Mouse (Mus musculus) retina, embryonic 14.5 days (tissue): ENCODE measurements at regions not wholly inside any gene's neighbourhood (a gene's known extent, or its start where the extent isn't known, plus 50 kb on each side); places are given as distances from the start of the nearest gene placed in this dataset.
A peak's percentile ranks its signal among the peaks of the same experiment; 100 is the strongest.

ENCODE experiments used
- DNase-seq: peaks from one replicate; pipeline ENCODE4 v3.0.0-alpha.2; 2015; ENCODE audit warnings: low spot score

DNA sequence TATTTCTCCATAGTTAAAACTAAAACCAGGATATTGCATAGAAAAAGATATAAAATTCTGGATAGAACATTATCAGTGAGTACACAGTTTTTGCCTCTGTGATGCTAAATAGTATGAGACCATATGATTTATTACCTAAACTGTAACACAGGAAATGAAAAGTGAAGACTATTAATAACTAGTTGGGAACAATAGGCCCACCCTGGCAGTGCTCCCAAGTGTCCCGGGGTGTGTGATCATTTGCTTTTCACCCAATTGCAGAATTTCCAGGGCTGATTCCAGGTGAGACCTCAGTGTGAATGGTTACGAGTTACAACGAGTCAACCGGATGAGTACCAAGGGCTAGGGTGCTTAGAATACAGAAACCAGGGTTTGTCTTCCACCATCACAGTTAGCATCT, 172.6 kb upstream of the Tars start:
- no peak for DNase-seq

DNA sequence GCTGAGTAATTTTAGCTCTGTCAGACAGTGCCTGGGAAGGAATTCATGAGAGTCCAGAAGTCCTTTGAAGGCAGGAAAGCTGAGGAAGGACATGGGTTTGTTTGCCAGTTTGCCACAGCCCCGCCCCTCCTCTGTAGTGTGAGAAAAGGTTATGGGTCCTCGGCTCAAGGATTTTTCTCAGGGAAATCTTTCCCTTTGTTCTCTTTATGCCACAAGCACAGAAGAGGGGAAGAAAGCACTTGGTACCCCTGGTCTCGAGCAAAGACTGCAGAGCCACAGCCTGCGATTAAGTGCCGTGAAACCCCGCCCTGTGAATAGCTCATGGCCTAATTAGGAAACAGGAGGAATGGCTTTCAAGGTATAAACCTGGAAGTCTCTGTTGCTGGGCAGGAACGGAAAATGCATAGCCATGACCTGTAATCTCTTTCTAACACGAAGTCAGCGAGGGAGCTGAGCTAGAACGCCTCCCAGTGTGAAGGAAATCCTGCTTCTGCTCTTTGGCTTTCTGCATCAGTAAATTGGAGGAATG, 166.1 kb upstream of the Tars start:
- peak; percentile 20 for DNase-seq

- no peak for DNase-seq
Observed at GRCm38 (mm10) chr15:11552568-11552967, 153.1 kb upstream of the Tars start.

GRCm38 (mm10) chr15:11552110-11552509, 152.6 kb upstream of the Tars start:
- no peak for DNase-seq

GRCm38 (mm10) chr15:11539485-11539884, 140.0 kb upstream of the Tars start:
- no peak for DNase-seq

DNA sequence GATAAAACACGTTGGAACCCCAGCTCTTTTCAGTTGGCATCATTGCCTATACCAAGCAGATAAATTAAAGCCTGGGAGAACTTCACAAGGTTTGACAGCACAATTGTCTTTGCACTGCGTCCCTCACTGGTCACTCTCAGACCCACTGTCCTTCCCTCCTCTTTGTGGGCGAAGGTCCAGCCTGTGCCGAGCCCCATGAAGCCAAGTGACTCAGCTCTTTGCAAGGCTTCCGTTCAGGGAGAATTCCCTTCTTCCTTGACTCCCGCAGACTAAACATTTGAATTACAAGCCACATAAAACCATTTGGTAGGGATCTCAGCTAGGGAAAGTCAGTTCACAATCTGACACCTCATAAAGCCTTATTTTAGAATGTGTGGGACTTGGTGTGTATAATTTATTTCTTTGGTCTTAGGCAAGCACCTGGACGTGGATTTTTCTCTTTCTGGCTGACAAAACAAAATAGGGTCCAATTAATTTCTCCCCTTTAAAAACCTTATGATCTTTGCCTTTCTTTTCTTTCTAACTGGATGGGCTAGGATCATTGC, 136.7 kb upstream of the Tars start:
- DNase-seq, result no peak

DNA sequence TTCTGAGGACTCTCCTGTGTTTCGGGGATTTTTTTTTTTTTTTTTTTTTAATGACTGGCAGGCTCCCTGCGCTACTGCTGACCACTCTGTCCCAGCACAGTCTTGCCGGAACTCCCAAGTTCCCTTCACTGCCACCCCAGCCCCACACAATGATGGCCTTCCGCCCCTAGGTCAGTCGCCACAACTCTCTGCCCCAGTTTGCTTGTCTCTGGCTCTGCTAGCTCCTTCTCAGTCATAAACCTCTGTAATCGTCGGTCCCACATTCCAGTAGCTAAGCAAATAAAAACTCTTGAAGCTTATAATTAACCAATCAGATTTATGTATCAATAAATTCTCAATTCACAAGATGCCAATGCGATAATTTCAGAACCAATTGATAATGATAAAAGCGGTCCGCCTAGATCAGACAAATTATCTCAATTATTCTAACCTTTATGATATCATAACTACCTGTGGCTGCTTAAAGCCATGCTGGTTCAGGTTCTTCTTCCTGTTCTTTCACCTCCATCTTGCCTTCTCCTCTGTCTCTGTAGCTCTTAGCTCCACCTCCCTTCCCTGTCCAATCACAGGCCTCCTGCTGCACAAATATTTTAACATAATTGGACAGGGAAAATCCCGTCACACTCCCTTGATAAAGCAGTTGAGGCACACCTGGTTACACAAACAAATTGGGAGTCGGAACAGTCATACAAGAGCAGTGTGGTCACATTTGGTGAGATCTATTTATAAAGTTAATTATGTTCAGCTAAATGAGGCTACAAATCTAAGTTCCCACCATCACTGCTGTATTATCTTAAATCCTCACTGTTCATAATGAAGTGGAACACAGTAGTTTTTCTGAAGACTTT, 135.2 kb upstream of the Tars start:
- no peak for DNase-seq

DNA sequence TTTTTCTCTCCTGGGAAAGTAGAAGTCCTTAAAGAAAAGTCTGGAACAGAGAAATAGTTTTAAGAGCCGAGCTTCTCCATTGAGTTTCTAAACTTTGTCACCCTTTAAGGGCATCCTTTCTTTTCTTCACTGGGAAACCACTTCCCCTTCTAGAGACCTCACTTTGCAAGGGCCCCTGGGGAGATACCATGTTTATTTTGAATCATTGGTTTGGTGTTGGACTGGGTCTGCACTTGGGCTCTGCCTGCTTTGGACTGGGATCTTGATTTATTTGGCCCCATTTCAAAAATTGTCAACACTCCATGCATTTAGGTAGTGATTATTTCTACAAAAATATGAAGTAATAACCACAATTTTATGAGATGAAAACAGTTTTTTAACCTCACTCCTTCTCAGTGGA, 134.2 kb upstream of the Tars start:
- DNase-seq, result no peak

- DNase-seq, result no peak
Observed at GRCm38 (mm10) chr15:11533002-11533610, 133.6 kb upstream of the Tars start.

- DNase-seq, result no peak
Observed at GRCm38 (mm10) chr15:11532536-11532935, 133.1 kb upstream of the Tars start.

DNA sequence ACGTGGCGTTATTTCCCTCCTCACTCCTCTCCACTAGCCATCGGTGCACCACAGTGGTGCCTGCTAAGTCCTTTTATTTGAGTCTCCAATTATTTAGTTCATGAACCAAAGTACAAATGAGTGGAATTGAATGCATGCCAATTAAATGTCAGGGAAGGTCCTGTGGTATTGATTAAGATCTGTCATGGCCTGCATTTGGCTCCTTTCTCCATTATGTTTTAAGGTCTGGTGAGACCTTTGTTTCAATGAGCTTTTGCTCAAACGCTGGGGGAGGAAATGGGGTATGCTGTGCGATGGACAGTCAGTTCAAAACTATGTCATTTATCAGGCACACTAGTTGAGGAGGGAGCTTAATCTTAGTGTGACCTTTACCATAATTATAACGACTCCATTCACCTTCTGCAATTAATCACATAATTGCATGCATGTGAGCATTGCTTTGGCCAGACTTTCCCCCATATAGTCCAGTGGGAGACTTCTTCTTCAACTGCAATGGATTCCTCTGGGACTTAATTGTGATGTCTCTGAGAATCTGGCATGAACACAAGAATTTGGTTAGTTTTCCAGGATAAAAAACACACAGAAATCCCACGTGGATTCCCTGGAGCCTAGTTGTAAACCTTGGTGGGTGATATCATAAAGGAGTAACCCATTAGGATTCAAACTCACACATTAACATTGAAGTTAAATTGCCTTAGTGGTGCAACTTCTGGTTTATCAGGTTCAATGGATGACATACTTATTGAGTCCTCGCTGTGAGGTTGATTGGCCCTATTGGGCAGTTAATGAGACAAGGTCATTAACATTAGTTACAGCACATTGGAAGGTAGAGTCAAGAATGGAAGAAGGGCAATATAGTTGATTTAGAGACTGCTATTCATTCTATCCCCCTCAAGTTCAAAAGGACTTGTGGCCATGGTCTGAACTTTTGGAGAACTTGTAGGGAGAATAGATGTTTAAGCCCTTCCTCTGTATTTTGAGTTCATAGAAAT, 130.7 kb upstream of the Tars start:
- DNase-seq, result peak; percentile 9

DNA sequence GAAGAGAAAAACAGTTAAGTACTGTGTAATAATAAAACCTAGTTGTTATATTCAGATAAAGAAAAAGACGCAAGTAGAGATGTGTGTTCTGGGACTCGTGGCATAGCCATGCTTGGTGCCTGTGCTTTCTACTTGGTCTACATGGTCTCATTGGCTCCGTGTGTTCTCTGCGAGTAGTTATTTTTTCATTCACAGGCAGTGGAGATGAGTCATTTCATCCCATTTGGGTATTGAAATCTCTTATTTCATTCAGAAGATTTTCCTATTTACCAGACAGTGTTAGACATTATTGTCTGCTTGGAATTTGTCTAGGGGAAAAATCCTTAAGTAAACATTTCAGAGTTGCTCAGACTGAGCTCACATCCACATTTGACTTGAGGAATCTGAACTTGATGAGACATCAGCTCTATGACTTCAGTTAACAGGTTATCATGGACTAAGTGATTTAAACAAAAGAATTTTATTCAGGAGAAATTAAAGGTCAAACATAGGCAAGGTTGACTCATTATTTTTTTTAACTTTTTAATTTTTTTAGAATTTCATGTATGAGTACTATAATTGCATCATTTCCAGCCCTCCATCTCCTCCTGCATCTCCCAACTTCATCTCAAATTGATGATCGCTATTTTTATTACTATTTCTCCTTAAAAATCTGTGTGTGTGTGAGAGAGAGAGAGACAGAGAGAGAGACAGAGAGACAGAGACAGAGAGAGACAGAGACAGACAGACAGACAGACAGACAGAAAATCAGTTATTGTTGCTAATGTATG, 125.1 kb upstream of the Tars start:
- no peak for DNase-seq

- DNase-seq, result no peak
Observed at GRCm38 (mm10) chr15:11518565-11518964, 119.1 kb upstream of the Tars start.

DNA sequence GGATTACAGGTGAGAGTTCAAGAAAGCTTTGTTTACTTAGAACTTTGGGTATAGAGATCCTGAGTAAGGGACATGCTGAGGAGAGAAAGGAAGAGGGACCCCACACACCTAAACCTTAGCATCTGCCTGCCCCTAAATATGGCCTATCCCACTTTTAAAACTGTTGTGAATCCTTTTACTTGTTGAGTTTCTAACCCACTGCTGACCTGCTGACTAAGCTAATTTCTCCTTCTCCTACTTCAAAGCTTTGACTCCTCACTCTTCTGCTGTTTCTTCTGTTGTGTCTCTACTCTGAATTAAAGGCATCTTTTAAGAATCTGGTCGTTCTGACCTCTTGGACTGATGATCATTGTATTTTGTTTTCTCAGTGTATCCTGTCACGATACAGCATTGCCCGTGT, 118.4 kb upstream of the Tars start:
- no peak for DNase-seq

DNA sequence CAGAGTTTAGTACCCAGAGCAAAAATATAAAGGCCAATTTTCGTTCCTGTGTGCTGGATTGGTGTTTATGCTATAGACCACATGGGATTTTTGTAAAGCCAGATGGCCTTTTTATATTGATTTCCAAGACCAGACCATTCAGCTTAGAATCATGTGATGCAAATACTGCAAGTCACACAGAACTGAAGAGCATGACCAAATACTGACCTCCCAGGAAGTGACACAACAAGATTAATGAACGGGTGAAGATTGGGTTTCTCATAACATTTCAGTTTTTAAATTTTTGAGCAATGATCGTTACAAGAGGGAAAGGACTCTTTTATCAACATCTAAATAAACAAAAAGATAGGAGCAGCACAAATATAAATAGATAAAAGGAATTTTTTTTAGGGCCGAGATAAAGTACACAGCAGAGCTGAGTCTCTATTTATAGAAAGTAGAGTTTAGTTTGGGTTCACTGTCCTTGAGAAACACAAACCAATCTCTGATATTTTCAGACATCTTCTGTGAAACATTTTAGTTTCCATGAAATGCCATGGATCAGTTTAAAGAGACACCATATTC, 105.7 kb upstream of the Tars start:
- DNase-seq, result no peak

DNA sequence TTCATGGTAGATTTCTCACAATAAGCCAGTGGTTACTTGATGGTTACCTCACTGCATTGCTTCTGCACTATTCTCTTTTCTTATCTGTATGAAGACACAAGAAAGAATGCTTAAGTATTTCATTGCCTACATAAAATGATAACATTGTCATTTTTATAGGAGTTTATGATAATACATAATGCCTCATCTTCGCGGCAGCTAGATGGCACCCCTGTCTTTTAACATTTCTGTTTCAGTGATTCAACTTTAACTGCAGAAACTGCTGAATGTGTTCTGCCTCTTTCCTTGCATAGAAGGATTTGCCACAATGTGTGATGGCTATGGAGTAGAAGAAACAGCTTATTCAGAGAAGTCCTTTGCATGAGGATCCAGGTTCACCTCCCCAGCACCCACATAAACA, 97.0 kb upstream of the Tars start:
- DNase-seq, result no peak

DNA sequence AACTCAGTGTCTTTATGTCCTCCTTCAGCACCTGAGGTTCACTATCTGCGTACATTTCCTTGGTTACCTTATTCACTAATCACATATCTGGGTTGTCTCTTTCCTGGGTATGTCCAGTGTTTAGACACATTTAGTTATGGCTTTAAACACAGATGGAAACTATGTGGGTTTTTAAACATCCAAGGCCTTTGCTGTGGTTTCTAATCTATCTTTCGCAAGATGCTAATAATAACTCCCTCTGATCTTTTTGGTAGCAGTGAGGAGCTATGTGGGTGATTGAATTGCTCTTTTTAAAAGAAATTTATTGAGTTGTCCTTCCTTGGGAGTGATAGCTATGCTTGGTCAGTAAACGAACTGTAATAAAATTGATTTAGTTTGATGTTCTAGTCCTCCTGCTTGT, 89.7 kb upstream of the Tars start:
- no peak for DNase-seq

GRCm38 (mm10) chr15:11487268-11487783, 87.9 kb upstream of the Tars start:
- DNase-seq, result no peak

DNA sequence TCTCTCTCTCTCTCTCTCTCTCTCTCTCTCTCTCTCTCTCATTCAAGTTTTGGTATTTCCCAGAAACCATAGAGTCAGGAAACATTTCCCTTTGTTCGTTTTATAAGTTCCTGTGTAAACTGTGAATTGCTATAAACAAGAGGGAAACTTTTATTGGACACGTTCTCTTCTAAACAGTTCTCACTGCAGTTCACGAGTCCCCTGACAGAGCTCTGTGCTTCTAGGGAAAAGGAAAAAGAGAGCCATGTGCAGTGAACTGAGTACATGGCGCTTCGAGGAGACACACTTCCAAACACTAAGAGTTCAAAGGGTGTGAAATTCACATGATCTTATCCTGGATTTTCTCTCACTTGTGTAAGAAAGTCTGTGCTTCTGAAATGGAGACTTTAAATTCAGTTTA, 84.5 kb upstream of the Tars start:
- DNase-seq, result no peak

DNA sequence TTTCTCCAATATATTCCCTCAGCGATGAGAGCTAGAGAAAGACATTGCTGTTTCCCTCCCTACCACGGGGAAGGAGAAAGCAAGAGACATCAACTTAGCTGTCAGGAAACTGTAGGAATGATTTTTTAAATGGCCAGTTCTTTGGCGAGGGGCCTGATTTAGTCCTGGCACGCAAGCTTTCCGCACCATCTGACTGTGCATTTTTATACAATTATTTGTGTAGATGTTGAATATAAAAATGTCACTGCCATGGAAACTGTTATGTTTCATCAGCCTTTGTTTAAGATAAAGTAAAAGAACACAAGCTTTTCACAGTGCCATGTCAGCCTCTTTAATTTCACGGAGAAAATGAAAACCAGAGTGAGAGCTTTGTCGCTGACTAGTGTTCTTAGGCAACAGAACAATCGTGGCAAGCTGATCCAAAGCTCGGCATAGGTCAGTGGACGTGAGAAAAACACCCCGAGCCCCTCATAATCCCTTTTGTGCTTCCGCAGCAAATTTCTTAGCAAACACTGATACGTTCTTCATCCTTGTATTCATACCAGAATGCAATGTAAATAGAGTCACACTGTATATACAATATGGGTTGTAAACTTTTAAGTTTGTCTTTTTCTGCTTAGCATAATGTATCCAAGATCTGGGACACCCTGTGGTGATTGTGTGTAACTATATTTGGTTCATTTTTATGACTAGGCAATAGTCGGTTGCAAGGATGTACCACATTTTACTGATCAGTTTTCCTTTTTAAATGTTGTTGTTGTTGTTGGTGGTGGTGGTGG, 79.9 kb upstream of the Tars start:
- no peak for DNase-seq
